Mouse (Mus musculus) erythroblast, embryonic 14.5 days (primary cell): ENCODE results near the gene Lefty2.

Source experiments
- GATA1 ChIP-seq: IDR thresholded peaks from 2 replicates; pipeline ENCODE4 v1.6.1; 2012; ENCODE audit warnings: low read length, inconsistent platforms, mixed read lengths
- TAL1 ChIP-seq: IDR thresholded peaks from 3 replicates; pipeline ENCODE4 v1.6.1; 2012; ENCODE audit warnings: low read length, inconsistent platforms, mixed read lengths

DNA sequence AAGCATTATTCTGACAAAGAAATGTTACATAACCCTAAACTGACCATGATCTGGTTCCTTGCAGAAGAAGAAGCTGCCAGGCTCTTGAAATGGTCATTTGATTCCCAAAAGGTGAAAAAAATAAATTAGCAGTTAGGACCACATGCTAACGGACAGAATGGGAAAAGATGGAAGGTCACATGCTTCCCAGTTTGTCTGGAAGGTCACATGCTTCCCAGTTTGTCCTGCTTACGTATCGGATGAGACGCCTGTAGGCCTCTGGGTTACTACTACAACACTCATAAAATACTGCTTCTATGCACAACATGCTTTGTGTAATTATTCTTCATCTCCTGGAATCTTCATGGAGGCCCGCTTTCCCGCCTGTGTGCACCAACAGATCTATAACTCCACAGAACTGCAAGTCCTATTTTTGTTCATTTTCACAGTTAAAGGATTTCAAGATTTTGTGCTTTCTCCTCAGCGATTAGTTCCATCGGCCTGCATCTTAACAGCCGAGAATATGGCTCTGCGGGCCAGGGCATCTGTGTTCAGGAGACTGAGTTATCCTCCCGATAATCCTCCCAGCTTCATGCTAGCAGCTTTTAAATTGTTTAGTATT, 43.1 kb upstream of the Lefty2 start:
- no peak for TF ChIP-seq GATA1
- TF ChIP-seq TAL1 = no peak
